Mouse (Mus musculus): ENCODE data around the gene Jag1. TPM values are rescaled to one million over a fixed set of nuclear protein-coding genes. Genes with fewer than 3 reads are reported as not detected.
A peak's percentile ranks its signal among the peaks of the same experiment; 100 is the strongest.

Jag1 gene
- polyA plus RNA-seq (2012; ENCODE audit: insufficient read depth, insufficient read length, missing spikeins), result 3.0 and 3.3 TPM in 2 replicates

GRCm38 (mm10) chr2:137116025-137116674 lies at the start of gene Jag1:
Gene Jag1, minus strand, starts transcription at chr2:137116644.
- peaks cover 17% of the 10 kb centered on the region for H3K4me1 ChIP-seq (ENCODE audit: control insufficient read depth, insufficient read depth, low read length)
- peak within 1 kb of the TSS; percentile 32 for H3K27ac ChIP-seq (ENCODE audit: insufficient read depth, low read depth, low read length)
- TF ChIP-seq CTCF (IDR thresholded peaks at IDR 0.05; ENCODE audit: low read depth, low read length), result no peak
- no peak for TF ChIP-seq POLR2A (IDR thresholded peaks at IDR 0.05; ENCODE audit: borderline replicate concordance, low read depth, low read length)
- peak within 1 kb of the TSS; percentile 73 for H3K4me3 ChIP-seq (ENCODE audit: insufficient read depth, low read length)

- H3K4me1 ChIP-seq (ENCODE audit: control insufficient read depth, insufficient read depth, low read length), result no peaks in the 10 kb centered on the region
- no peak overlapping the region for H3K4me3 ChIP-seq (ENCODE audit: insufficient read depth, low read length)
- no peak overlapping the region for H3K27ac ChIP-seq (ENCODE audit: insufficient read depth, low read depth, low read length)
- TF ChIP-seq POLR2A (IDR thresholded peaks at IDR 0.05; ENCODE audit: borderline replicate concordance, low read depth, low read length) (no peak), CTCF (IDR thresholded peaks at IDR 0.05; ENCODE audit: low read depth, low read length) (no peak)
Measured at GRCm38 (mm10) chr2:137156018-137156417, 39.6 kb upstream of the Jag1 start.

DNA sequence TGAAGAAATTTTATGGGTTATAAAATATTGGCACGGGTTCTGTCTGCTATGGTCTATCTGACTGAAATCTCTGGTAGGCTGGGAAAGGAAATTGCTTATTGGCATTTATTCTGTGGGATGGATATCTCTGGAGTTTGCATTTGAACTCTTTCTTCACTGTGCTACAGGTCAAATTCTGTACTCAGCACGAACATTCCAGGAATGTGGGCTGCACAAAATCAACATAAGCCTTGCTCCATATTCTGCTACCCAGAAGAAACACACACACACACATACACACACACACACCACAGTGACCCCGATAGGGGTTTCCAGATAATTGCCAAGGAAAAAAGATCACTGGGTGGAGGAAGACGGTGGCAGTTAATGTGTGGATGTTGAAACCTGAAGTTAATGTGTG lies 37.4 kb upstream of the Jag1 start:
- Histone ChIP-seq H3K4me1 (ENCODE audit: control insufficient read depth, insufficient read depth, low read length) (no peaks in the 10 kb centered on the region), H3K4me3 (ENCODE audit: insufficient read depth, low read length) (no peak overlapping the region), H3K27ac (ENCODE audit: insufficient read depth, low read depth, low read length) (no peak overlapping the region)
- TF ChIP-seq POLR2A (IDR thresholded peaks at IDR 0.05; ENCODE audit: borderline replicate concordance, low read depth, low read length), result no peak
- no peak for TF ChIP-seq CTCF (IDR thresholded peaks at IDR 0.05; ENCODE audit: low read depth, low read length)

DNA sequence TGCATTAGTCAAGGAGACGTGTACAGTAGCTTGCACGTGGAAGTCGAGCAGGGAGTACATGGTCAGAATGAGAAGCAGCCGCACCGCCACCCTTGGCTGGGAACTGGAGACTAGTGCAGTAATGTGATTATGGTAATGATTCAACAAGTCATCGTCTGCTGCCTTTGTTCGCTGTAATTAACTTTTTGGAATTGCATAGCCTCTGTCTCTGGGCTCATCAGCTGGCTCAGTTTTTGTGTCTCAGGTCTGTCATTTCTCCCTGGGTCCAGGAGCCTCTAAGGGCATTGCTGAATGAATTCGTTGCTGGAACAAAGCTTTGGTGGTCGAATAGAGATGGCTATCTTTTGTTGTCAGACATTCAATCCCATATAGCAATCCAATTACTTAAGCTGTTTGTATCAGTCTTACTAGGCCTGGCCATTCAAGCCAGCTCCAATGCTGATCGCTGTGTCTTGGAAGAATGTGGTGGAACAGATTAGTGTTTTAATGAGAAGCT lies 36.8 kb upstream of the Jag1 start:
- no peak for TF ChIP-seq CTCF (IDR thresholded peaks at IDR 0.05; ENCODE audit: low read depth, low read length)
- TF ChIP-seq POLR2A (IDR thresholded peaks at IDR 0.05; ENCODE audit: borderline replicate concordance, low read depth, low read length), result no peak
- no peak overlapping the region for H3K4me3 ChIP-seq (ENCODE audit: insufficient read depth, low read length)
- H3K4me1 ChIP-seq (ENCODE audit: control insufficient read depth, insufficient read depth, low read length), result no peaks in the 10 kb centered on the region
- no peak overlapping the region for H3K27ac ChIP-seq (ENCODE audit: insufficient read depth, low read depth, low read length)

- H3K4me3 ChIP-seq (ENCODE audit: insufficient read depth, low read length), result no peak overlapping the region
- TF ChIP-seq CTCF (IDR thresholded peaks at IDR 0.05; ENCODE audit: low read depth, low read length) (no peak), POLR2A (IDR thresholded peaks at IDR 0.05; ENCODE audit: borderline replicate concordance, low read depth, low read length) (no peak)
- H3K4me1 ChIP-seq (ENCODE audit: control insufficient read depth, insufficient read depth, low read length), result no peaks in the 10 kb centered on the region
Measured at GRCm38 (mm10) chr2:137150953-137151352, 34.5 kb upstream of the Jag1 start.

DNA sequence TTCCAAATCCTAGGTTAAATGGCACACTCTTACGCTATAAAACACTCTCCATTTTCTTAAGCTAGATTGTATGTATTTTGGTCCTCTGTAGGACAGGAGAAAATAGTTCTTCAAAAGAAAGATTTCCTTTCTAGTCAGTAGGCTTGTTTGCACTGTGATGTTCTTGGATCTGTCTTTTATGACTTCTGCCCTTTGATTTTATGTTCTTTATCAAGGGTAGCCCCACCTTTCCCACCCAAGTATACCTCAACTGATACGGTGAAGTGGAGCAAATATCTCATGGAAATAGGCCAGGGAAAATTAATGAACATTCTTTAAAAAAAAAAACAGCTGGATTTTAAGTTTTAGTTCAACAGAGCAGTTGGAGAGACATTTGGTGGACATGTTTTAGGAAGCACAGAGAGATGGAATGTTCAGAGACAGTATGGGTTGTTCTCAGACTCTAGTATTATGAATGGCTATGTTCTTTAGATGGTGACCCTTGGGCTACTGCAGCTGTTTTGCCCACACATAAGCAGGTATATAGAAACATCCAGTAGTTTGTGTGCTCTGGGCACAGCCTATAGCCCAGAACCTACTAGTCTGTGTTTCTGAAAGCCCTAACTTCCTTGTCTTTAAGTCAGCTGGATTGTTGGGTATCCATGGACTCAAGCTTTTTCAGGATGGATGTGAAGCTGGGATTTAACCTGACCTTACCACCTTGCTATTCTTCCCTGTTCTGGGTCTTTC lies 30.7 kb upstream of the Jag1 start:
- TF ChIP-seq POLR2A (IDR thresholded peaks at IDR 0.05; ENCODE audit: borderline replicate concordance, low read depth, low read length) (no peak), CTCF (IDR thresholded peaks at IDR 0.05; ENCODE audit: low read depth, low read length) (no peak)
- no peaks in the 10 kb centered on the region for H3K4me1 ChIP-seq (ENCODE audit: control insufficient read depth, insufficient read depth, low read length)
- no peak overlapping the region for H3K27ac ChIP-seq (ENCODE audit: insufficient read depth, low read depth, low read length)
- H3K4me3 ChIP-seq (ENCODE audit: insufficient read depth, low read length), result no peak overlapping the region

More at GRCm38 (mm10) chr2:137150953-137151352, 34.5 kb upstream of the Jag1 start:
- no peak overlapping the region for H3K27ac ChIP-seq (ENCODE audit: insufficient read depth, low read depth, low read length)

GRCm38 (mm10) chr2:137138063-137138462 lies 21.6 kb upstream of the Jag1 start:
- Histone ChIP-seq H3K4me3 (ENCODE audit: insufficient read depth, low read length) (no peak overlapping the region), H3K4me1 (ENCODE audit: control insufficient read depth, insufficient read depth, low read length) (no peaks in the 10 kb centered on the region), H3K27ac (ENCODE audit: insufficient read depth, low read depth, low read length) (no peak overlapping the region)
- TF ChIP-seq POLR2A (IDR thresholded peaks at IDR 0.05; ENCODE audit: borderline replicate concordance, low read depth, low read length), result no peak
- TF ChIP-seq CTCF (IDR thresholded peaks at IDR 0.05; ENCODE audit: low read depth, low read length), result no peak

DNA sequence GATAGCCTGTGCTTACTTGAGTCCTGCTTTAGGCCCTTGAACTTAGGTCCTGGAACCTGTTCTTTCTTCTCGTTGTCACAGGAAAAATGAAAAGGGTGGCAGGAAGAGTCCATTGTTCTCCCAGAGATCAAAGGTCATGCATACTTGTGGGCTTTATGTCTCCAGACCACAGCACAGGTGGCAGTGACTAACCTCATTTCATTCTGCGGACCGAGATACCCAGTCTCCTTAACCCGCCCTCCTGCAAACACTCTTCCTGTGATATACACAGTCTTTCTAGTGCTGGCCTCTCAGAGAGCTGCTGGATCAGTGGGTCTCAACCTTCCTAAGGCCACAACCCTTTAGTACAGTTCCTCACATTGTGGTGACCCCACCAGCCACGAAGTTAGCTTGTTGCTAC lies 17.6 kb upstream of the Jag1 start:
- TF ChIP-seq CTCF (IDR thresholded peaks at IDR 0.05; ENCODE audit: low read depth, low read length) (no peak), POLR2A (IDR thresholded peaks at IDR 0.05; ENCODE audit: borderline replicate concordance, low read depth, low read length) (no peak)
- H3K4me1 ChIP-seq (ENCODE audit: control insufficient read depth, insufficient read depth, low read length), result no peaks in the 10 kb centered on the region
- no peak overlapping the region for H3K27ac ChIP-seq (ENCODE audit: insufficient read depth, low read depth, low read length)
- no peak overlapping the region for H3K4me3 ChIP-seq (ENCODE audit: insufficient read depth, low read length)

DNA sequence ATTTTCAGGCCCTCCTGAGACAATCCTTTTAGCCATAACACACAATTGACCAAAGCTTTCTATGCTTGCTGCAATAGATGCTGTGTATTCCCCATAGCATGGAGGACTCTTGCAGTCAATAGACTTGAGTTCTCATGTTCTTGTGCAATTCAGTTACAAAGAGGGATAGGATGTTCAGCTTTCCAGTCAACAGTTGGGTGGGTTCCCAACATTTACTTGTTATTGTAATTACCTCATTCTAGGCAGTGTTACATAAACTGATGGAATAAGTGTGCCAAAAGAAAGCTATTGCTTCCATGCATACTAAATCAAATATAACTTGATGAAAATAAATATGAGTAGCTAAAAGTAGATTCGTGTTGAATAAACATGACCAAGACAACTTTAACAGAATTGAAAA lies 8.4 kb upstream of the Jag1 start:
- Histone ChIP-seq H3K4me1 (ENCODE audit: control insufficient read depth, insufficient read depth, low read length) (no peaks in the 10 kb centered on the region), H3K27ac (ENCODE audit: insufficient read depth, low read depth, low read length) (no peak overlapping the region), H3K4me3 (ENCODE audit: insufficient read depth, low read length) (no peak overlapping the region)
- TF ChIP-seq POLR2A (IDR thresholded peaks at IDR 0.05; ENCODE audit: borderline replicate concordance, low read depth, low read length), result no peak
- TF ChIP-seq CTCF (IDR thresholded peaks at IDR 0.05; ENCODE audit: low read depth, low read length), result no peak

- TF ChIP-seq POLR2A (IDR thresholded peaks at IDR 0.05; ENCODE audit: borderline replicate concordance, low read depth, low read length), result no peak
- TF ChIP-seq CTCF (IDR thresholded peaks at IDR 0.05; ENCODE audit: low read depth, low read length), result no peak
- Histone ChIP-seq H3K27ac (ENCODE audit: insufficient read depth, low read depth, low read length) (peak overlapping the region; percentile 32), H3K4me1 (ENCODE audit: control insufficient read depth, insufficient read depth, low read length) (peaks cover 17% of the 10 kb centered on the region), H3K4me3 (ENCODE audit: insufficient read depth, low read length) (peak overlapping the region; percentile 73)
Measured at GRCm38 (mm10) chr2:137117321-137117690, 862 bp upstream of the Jag1 start.
